Mouse (Mus musculus) testis, adult 2 months (tissue): Measurements from ENCODE around the gene Ppm1m.

Source experiments
- CTCF ChIP-seq: fragments of 200-500 bp; IDR thresholded peaks from 2 replicates; pipeline ENCODE4 v1.5.1; 2012; ENCODE audit warnings: low read depth, mild to moderate bottlenecking, inconsistent platforms, low read length, moderate library complexity; ENCODE audit not compliant: control insufficient read depth, insufficient read depth, insufficient replicate concordance
- POLR2A ChIP-seq: fragments of 200-500 bp; IDR thresholded peaks from 2 replicates; pipeline ENCODE4 v1.6.1; 2012; ENCODE audit warnings: low read depth, mild to moderate bottlenecking, inconsistent platforms, low read length, moderate library complexity; ENCODE audit not compliant: control insufficient read depth

- TF ChIP-seq CTCF (no peak), POLR2A (no peak)
These were observed 3.9 kb downstream of the Ppm1m start for GRCm38 (mm10) chr9:106195693-106196092.
